Mouse (Mus musculus) spleen, postnatal 14 days (tissue): ENCODE data around the gene Tprkb.
"Not testable (repeated sequence)": the region's sequence is repeated elsewhere in the genome, so short reads cannot be mapped to it uniquely, and the experiment has no call there.

Source experiments
- DNase-seq, 2 experiments: peaks; one replicate each; pipeline ENCODE4 v3.0.0; 2021 to 2022; ENCODE audit warnings: low spot score in 2 of 2

Tprkb gene

DNA sequence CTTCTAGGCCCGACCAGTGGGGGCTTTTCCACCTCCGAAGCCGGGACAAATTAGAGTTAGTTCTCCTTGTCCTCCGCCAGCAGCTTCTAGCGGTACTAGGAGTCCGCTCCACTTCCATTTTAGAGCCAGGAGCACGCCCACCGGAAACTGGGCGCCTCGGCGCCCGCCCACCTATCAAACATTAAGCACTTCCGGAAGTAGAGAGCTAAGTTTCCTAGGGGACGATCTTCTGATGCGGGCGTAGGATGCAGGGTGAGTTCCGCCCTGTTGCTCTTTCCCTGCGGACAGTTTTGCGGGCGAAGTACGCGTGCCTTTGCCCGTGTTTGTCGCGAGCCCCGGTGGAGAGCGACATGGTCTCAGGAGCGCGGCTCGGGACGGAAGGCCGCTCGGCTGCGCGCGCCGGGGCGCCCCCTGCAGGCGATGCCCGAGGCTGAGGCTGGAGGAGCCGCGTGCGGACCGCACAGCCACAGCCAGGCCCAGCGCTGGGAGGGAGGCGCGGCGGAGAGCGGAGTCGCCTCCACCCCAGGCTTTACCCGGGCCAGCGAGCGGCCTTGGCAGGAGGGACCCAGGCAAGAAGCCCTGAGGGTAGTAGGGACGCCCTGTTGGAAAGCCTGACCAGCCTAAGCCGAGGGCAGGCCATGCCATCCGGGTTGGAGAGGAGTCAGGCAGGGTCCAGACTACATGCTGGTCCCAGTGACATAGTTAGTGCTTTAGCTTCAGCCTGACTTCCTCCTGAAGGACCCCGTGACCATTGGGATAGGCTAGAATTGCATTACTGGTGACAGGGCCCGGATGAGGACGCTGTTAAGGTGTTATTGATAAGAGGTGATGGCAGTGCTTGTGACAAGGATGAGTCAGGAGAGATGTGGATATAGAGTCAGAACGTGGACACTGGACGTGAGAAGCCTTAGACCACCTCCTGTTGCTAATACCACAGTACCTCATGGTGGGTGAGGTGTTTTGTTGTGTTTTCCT is 4.2 kb downstream of the Tprkb start, which contains the start of gene Nat8f1:
Nat8f1 (minus strand) TSS at position 149 of the 975 bp plus-strand sequence.
- DNase-seq: peak; percentile 72 to 79

DNA sequence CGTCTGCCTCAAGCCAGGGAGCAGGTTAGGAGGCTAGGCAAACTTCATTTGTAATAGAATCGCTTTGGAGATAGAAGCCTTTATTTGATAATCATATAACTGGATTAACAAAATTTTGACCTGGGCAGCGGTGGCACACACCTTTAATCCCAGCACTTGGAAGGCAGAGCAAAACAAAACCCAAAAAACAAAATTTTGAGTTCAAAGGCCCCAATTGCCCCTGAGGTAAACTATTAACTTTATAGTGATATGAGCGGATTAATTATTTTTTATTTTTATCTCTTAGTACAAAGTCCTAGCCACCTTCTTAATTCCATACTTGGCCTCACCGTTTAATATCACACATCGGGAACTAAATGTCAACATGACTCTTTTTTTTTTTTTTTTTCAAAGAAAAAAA is 4.9 kb downstream of the Tprkb start:
- DNase-seq: no peak

DNA sequence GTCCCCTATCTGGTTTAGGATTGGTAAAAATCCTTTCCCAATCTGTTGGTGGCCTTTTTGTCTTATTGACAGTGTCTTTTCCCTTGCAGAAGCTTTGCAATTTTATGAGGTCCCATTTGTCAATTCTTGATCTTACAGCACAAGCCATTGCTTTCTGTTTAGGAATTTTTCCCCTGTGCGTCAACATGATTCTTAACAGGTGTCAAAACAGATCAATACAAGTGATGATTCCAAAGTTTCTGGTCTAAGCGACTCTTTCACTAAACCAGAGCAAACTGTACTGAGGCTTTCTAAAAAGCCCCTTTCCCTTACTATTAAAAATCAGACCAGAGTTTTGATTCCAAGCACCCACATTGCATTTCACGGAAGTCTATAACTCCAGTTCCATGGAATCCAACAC is 6.7 kb downstream of the Tprkb start:
- not testable (repeated sequence) for DNase-seq

- DNase-seq: no peak
These were observed 7.7 kb downstream of the Tprkb start for GRCm38 (mm10) chr6:85919401-85919800.

DNA sequence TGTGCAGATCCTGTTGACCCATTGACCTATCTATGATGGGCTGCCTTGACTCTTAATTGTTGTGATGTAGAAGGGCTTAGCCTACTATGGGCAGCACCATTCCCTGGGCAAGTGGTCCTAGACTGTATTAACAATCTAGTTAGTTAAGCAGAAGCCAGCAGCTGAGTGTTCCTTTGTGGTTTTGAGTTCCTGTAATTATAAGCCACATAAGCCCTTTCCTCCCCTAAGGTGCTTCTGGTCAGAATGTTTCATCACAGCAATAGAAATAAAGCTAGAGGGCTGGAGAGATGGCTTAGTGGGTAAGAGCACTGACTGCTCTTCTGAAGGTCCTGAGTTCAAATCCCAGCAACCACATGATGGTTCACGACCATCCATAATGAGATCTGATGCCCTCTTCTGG is 12.0 kb downstream of the Tprkb start:
- DNase-seq: no peak

DNA sequence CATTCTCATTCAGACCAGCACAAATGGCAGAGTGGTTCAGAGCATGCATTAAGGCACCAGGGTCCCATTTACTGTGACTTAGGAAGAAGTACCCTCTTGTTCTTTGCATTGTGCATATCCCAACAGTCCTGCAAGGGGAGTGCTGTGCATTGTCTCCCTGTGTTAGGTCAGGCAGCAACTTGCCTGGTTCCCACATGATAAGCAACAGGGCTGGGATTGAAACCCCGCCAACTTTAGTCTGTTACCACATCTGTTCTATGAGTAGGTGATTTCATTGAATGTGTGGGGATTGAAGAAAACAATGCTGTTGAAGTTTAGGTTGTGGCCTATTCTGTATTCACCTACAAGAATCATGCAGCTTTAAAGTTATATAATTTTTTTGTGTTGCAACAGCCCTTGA is 15.0 kb downstream of the Tprkb start:
- DNase-seq: no peak

- DNase-seq: no peak
These were observed 16.1 kb downstream of the Tprkb start for GRCm38 (mm10) chr6:85927476-85928464.

- no peak for DNase-seq
These were observed 17.6 kb downstream of the Tprkb start for GRCm38 (mm10) chr6:85929312-85929711.

- no peak for DNase-seq
These were observed 22.4 kb downstream of the Tprkb start for GRCm38 (mm10) chr6:85934047-85934446.

GRCm38 (mm10) chr6:85935646-85936045 is 24.0 kb downstream of the Tprkb start:
- DNase-seq: no peak

DNA sequence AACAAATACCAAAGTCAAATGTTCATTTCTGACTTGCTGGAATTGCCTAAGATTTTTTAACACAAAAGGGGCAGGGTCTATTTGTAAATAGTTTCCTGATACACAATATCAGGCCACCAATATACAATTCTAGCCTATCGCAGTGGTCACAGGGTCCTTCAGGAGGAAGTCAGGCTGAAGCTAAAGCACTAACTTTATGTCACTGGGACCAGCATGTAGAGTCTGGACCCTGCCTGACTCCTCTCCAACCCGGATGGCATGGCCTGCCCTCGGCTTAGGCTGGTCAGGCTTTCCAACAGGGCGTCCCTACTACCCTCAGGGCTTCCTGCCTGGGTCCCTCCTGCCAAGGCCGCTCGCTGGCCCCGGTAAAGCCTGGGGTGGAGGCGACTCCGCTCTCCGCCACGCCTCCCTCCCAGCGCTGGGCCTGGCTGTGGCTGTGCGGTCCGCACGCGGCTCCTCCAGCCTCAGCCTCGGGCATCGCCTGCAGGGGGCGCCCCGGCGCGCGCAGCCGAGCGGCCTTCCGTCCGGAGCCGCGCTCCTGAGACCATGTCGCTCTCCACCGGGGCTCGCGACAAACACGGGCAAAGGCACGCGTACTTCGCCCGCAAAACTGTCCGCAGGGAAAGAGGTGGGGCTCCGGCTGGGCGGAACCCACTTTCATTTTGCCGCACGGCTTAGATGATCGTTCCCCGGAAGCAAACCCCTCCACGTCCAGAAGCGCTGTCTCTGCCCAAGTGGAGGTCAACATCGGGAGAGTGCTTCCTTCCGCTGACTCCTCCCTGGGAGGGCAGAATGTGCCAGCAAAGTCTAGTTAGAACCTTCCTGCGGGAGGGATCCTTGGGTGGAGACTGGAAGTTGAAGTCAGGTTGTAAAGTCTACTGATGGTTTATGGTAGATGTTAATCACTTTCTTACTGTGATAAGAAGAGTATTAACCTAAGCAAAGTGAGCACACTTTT is 25.1 kb downstream of the Tprkb start:
- DNase-seq: peak; percentile 77 to 80

- no peak for DNase-seq
These were observed 27.0 kb downstream of the Tprkb start for GRCm38 (mm10) chr6:85938701-85939100.

DNA sequence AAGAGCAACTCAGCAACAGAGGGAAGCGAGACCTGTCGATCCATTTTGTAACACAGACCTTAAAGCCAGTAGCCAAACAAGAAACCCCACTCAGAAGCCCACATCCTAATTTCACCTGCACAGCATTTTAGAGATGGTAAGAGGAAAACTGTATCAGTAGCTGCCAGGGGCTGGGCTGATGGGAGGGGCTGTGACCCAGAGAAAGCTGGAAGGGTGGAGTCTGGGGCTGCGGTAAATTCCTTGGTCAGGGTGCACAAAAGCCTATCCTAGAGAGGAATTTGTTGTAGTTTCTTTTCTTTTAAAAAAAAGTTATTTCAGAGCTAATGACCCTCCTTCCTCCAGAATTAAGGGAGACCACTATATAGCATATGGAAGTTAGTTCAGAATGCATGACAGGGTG is 30.8 kb downstream of the Tprkb start:
- no peak for DNase-seq

GRCm38 (mm10) chr6:85948549-85948948 is 36.9 kb downstream of the Tprkb start:
- no peak for DNase-seq

- DNase-seq: no peak
These were observed 45.9 kb downstream of the Tprkb start for GRCm38 (mm10) chr6:85957581-85957980.

- peak; percentile 86 to 90 for DNase-seq
These were observed 49.7 kb downstream of the Tprkb start, which contains the start of gene Dusp11 for GRCm38 (mm10) chr6:85961101-85962091. TSS of gene Dusp11 (minus strand) at chr6:85961667.

DNA sequence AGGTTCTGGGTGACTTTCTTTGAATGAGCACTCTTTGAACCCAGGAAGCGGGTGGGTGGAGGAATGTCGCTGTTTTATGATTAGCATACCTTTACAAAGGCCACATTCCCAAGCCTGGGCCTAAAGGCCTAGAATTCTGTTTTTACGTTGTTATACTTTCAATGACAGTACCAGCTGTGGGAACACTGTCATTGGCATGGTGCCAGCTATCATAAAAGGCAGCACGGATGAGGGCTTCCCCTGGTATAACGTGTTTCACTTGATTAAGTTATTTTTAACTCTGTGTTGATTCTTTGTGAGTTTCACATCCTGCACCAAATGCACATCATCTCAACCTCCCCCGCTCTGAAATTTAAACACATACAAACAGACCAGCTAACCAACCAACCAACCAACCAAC is 54.4 kb downstream of the Tprkb start:
- peak in 1 of 2 experiments; percentile 47 for DNase-seq

DNA sequence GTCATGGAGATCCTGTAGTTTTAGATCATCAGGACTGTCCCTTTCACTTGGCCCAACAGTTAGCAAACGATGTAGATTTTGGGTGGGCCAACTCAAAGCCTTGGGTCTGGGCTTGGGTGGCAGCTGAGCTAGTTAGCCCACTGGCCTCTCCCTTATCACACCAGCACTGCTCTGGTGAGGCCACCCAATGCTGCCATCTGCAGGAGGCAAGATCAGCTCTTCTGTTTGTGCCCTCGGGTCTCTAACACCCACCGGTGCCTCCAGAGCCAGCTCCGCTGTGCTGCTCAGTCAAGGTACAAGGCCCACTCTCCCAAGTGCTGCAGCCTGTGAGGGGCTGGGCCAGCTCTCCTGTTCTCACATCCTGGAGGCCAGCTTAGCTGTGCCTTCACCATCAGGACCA is 55.0 kb downstream of the Tprkb start:
- DNase-seq: peak; percentile 19 to 54

DNA sequence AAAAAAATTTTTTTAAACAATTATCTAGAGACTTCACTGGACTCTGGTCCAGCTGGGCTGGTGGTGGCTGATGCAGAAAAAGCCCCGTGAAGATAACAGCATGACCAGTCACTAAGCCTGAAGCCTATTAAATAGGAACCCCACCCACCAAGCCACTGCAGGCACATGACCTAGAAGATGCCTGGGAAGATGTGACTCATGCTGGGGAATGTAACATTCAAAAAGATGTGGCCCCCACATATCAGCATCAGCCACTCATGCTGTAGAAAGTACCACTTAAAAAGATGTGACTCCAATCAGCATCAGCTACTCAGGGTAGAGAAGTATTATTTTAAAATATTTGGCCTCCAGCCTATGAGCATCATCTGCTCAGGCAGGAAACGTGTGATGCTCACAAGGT is 58.2 kb downstream of the Tprkb start:
- DNase-seq: no peak

- DNase-seq: no peak
These were observed 61.0 kb downstream of the Tprkb start for GRCm38 (mm10) chr6:85972699-85973098.
